Mouse (Mus musculus): ENCODE measurements around the gene Mycbpap.

DNA sequence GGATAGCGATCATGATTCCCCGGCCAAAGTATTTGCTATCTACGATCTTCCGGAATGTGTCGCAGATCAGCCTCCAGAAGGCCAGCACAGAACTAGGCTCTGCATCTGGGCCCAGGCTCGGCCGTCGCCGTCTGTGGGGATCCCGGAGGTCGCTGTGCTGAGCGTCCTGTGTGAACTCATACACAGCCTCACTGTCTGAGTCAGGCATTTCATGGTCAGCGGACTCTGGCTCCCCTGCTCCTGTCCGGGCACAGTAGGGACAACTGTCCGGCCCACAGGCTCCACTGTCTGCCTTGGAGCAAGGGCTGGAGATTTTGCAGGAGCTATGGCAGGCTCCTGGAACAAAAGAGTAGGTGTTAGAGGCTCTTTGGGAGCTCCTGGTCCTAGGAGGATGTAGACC is 64.5 kb downstream of the Mycbpap start:
- TF ChIP-seq MAX (IDR thresholded peaks at IDR 0.05; ENCODE audit: low read length) (no peak), POLR2A (IDR thresholded peaks at IDR 0.05; ENCODE audit: low read depth, low read length) (no peak), ZNF384 (IDR thresholded peaks at IDR 0.05; ENCODE audit: low read depth, low read length) (no peak), ZMIZ1 (IDR thresholded peaks at IDR 0.05; ENCODE audit: low read depth, low read length) (no peak), POLR2AphosphoS2 (IDR thresholded peaks at IDR 0.05; ENCODE audit: low read depth, low read length) (no peak), SMC3 (IDR thresholded peaks at IDR 0.05; ENCODE audit: low read depth, low read length) (no peak), ZC3H11A (IDR thresholded peaks at IDR 0.05; ENCODE audit: low read depth, low read length) (no peak), MYC (IDR thresholded peaks at IDR 0.05; ENCODE audit: low read depth, low read length) (no peak), CTCF (conservative IDR thresholded peaks at IDR 0.05 in 1 of 2, IDR thresholded peaks at IDR 0.05 in 1 of 2; ENCODE audit: low read depth in 2 of 2, low read length in 2 of 2) (no peak), IRF4 (IDR thresholded peaks at IDR 0.05; ENCODE audit: low read depth, low read length) (no peak), MEF2A (IDR thresholded peaks at IDR 0.05; ENCODE audit: borderline replicate concordance, low read depth, low read length) (no peak), ZKSCAN1 (IDR thresholded peaks at IDR 0.05; ENCODE audit: borderline replicate concordance, low read depth, low read length) (no peak)

Data from CH12.LX (cell line).